Mouse (Mus musculus) MEL (cell line): ENCODE results near the gene Ankrd53.

Experiments
- CHD2 ChIP-seq: IDR thresholded peaks from 2 replicates; pipeline ENCODE4 v1.6.1; 2011; ENCODE audit warnings: low read length, improper control_type of control experiment
- CTCF ChIP-seq, 3 experiments: IDR thresholded peaks in 2 of 3; conservative IDR thresholded peaks in 1 of 3; 2 replicates each; pipeline ENCODE4 v1.5.1; 2011 to 2012; ENCODE audit warnings: low read length in 3 of 3, low read depth in 2 of 3, mild to moderate bottlenecking in 2 of 3, improper control_type of control experiment in 1 of 3, inconsistent platforms in 1 of 3, mixed read lengths in 1 of 3, moderate library complexity in 1 of 3; ENCODE audit not compliant: control insufficient read depth in 1 of 3, insufficient read depth in 1 of 3, poor library complexity in 1 of 3, severe bottlenecking in 1 of 3
- EP300 ChIP-seq, 2 experiments: IDR thresholded peaks; 2 replicates each; pipeline ENCODE4 v1.6.1; 2011; ENCODE audit warnings: improper control_type of control experiment in 2 of 2, low read length in 2 of 2, low read depth in 1 of 2, mild to moderate bottlenecking in 1 of 2
- GATA1 ChIP-seq: IDR thresholded peaks from 2 replicates; pipeline ENCODE4 v1.6.1; 2011; ENCODE audit warnings: low read depth, low read length, improper control_type of control experiment
- MAX ChIP-seq: IDR thresholded peaks from 2 replicates; pipeline ENCODE4 v1.6.1; 2011; ENCODE audit warnings: low read length, improper control_type of control experiment
- MEF2A ChIP-seq: IDR thresholded peaks from 2 replicates; pipeline ENCODE4 v1.6.1; 2014; ENCODE audit warnings: low read depth, mild to moderate bottlenecking, inconsistent platforms, low read length, improper control_type of control experiment; ENCODE audit not compliant: poor library complexity, insufficient replicate concordance, severe bottlenecking; ENCODE audit errors: extremely low read depth
- MXI1 ChIP-seq: IDR thresholded peaks from 2 replicates; pipeline ENCODE4 v1.6.1; 2011; ENCODE audit warnings: mild to moderate bottlenecking, low read depth, low read length, improper control_type of control experiment
- POLR2A ChIP-seq, 2 experiments: IDR thresholded peaks; 2 replicates each; pipeline ENCODE4 v1.6.1; 2011 to 2012; ENCODE audit warnings: low read length in 2 of 2, mild to moderate bottlenecking in 2 of 2, control low read depth in 1 of 2, improper control_type of control experiment in 1 of 2, low read depth in 1 of 2, moderate library complexity in 1 of 2; ENCODE audit not compliant: control insufficient read depth in 1 of 2, insufficient read depth in 1 of 2, poor library complexity in 1 of 2
- SMC3 ChIP-seq: IDR thresholded peaks from 2 replicates; pipeline ENCODE4 v1.6.1; 2011; ENCODE audit warnings: low read depth, low read length, improper control_type of control experiment
- TCF12 ChIP-seq: IDR thresholded peaks from 2 replicates; pipeline ENCODE4 v1.6.1; 2014; ENCODE audit warnings: low read depth, mild to moderate bottlenecking, inconsistent platforms, low read length, improper control_type of control experiment, moderate library complexity
- UBTF ChIP-seq: IDR thresholded peaks from 2 replicates; pipeline ENCODE4 v1.6.1; 2012; ENCODE audit warnings: low read depth, mild to moderate bottlenecking, inconsistent platforms, low read length, improper control_type of control experiment, moderate library complexity, borderline replicate concordance; ENCODE audit not compliant: insufficient read depth

DNA sequence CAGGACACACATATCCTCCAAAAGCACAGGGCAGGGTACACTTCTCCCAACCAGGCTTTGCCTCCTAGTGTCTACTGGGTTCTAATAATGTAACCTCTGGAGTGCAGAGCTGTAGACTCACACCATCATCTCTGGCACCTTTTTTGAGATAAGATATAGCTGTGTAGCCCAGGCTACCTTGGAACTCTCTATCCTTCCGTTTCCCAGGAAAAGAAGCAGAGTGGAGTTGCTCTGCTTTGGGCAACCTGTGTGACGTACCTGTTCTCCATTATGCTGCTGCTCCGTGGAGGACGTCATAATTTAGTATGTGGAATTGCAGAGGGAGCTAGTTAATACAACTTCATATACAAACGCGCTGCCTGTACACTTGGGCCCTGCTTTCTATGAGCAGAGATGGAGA is at the start of gene Ankrd53:
- TF ChIP-seq CHD2 (no peak), MAX (no peak), MXI1 (no peak), GATA1 (no peak), EP300 (IDR thresholded peaks at IDR 0.05; ENCODE audit: low read depth in 1 of 2, low read length in 2 of 2) (no peak), TCF12 (no peak), UBTF (no peak), CTCF (IDR thresholded peaks at IDR 0.05 in 2 of 3, conservative IDR thresholded peaks at IDR 0.05 in 1 of 3; ENCODE audit: control insufficient read depth in 1 of 3, insufficient read depth in 1 of 3, low read depth in 2 of 3, low read length in 3 of 3, poor library complexity in 1 of 3, severe bottlenecking in 1 of 3) (no peak), POLR2A (IDR thresholded peaks at IDR 0.05; ENCODE audit: control insufficient read depth in 1 of 2, insufficient read depth in 1 of 2, low read depth in 1 of 2, low read length in 2 of 2, poor library complexity in 1 of 2) (no peak), SMC3 (no peak), MEF2A (no peak)
